Mouse (Mus musculus) liver, adult 2 months (tissue): ENCODE data around the gene Vav2. TPM values are rescaled to one million over a fixed set of nuclear protein-coding genes. Genes with fewer than 3 reads are reported as not detected.
A peak's percentile ranks its signal among the peaks of the same experiment; 100 is the strongest.

Experiments used
- DNase-seq: peaks from one replicate; pipeline ENCODE4 v3.0.0-alpha.2; 2011; ENCODE audit warnings: low read depth, low spot score; ENCODE audit errors: extremely low read depth
- H3K27ac ChIP-seq: fragments of 200-500 bp; replicated peaks from 2 replicates; pipeline ENCODE4 v1.5.1; 2012; ENCODE audit warnings: low read depth, mild to moderate bottlenecking, control low read depth, inconsistent platforms, low read length; ENCODE audit not compliant: insufficient read depth
- H3K27me3 ChIP-seq: fragments of 200-500 bp; 2 replicates; pipeline ENCODE4 v1.6.1; 2012; ENCODE audit warnings: mild to moderate bottlenecking, moderate library complexity, low read length, inconsistent platforms; ENCODE audit not compliant: control insufficient read depth, insufficient read depth
- H3K36me3 ChIP-seq: fragments of 200-500 bp; 2 replicates; pipeline ENCODE4 v1.6.1; 2012; ENCODE audit warnings: low read length, inconsistent platforms; ENCODE audit not compliant: control insufficient read depth, insufficient read depth
- H3K4me1 ChIP-seq: fragments of 200-500 bp; 2 replicates; pipeline ENCODE4 v1.6.1; 2011; ENCODE audit warnings: low read length; ENCODE audit not compliant: control insufficient read depth, insufficient read depth
- H3K4me3 ChIP-seq: fragments of 200-500 bp; 2 replicates; pipeline ENCODE4 v1.5.1; 2011; ENCODE audit warnings: low read depth, mild to moderate bottlenecking, control low read depth, low read length, moderate library complexity; ENCODE audit not compliant: insufficient read depth
- H3K79me2 ChIP-seq: fragments of 200-500 bp; 2 replicates; pipeline ENCODE4 v1.6.1; 2012; ENCODE audit warnings: inconsistent platforms, mild to moderate bottlenecking, low read length, moderate library complexity; ENCODE audit not compliant: control insufficient read depth, insufficient read depth
- H3K9ac ChIP-seq: fragments of 200-500 bp; 2 replicates; pipeline ENCODE4 v1.6.1; 2012; ENCODE audit warnings: low read depth, mild to moderate bottlenecking, control low read depth, inconsistent platforms, low read length
- CTCF ChIP-seq: fragments of 200-500 bp; IDR thresholded peaks from 2 replicates; pipeline ENCODE4 v1.5.1; 2011; ENCODE audit warnings: low read depth, low read length, control low read depth
- POLR2A ChIP-seq: fragments of 200-500 bp; IDR thresholded peaks from 2 replicates; pipeline ENCODE4 v1.6.1; 2011; ENCODE audit warnings: low read length, control low read depth; ENCODE audit not compliant: insufficient read depth; ENCODE audit errors: extremely low read depth
- WGBS: fragments of 180-500 bp; shearing (Covaris S2); methylation state at CpG from one replicate; pipeline ENCODE4 v1.1.7; 2018; 5-methylcytosine and 5-hydroxymethylcytosine counted together
- polyA plus RNA-seq: library from polyadenylated mRNA; depleted of rRNA; stranded (reverse); fragments of >200 nt; gene quantifications from 2 replicates; pipeline ENCODE4 v1.2.3, GENCODE M21; 2012
- total RNA-seq: library from RNA; depleted of rRNA; stranded (reverse); fragments of >200 nt; gene quantifications from 2 replicates; pipeline ENCODE4 v1.2.3, GENCODE M21; 2014

Gene Vav2
- total and polyA plus RNA-seq, 2 experiments: 17.6 to 26.0 TPM

DNA sequence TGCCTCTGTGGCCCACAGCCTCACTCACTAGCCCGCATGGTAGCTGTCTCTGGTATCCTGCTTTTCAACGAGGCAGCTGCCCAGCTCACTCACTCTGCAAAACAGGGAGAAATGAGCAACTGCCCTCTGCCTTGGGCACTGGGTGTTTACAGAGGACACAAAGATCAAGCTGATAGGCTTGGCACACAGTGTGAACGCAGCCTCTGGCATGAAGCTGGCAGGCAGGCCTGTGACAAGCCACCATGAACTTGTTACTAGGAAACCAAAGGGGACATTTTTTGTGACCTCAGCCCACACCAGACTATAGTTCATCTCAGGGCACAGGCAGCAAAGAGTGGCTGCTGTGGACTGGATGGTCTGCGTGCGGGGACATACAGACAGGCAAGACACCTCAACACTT is 115.9 kb downstream of the Vav2 start:
- Histone ChIP-seq H3K27me3 (no peaks in the 10 kb centered on the region), H3K9ac (peak overlapping the region; percentile 40), H3K4me1 (peaks cover 11% of the 10 kb centered on the region), H3K36me3 (no peaks in the 10 kb centered on the region), H3K27ac (peak overlapping the region; percentile 88), H3K4me3 (peak overlapping the region; percentile 28; the same call in 1 of the 2 replicates), H3K79me2 (peaks cover 9% of the 10 kb centered on the region; the same call in 1 of the 2 replicates)
- WGBS: 28% methylated on average over 5 of the region's 5 CpGs
- TF ChIP-seq POLR2A (no peak), CTCF (no peak)
- DNase-seq: peak; percentile 98

DNA sequence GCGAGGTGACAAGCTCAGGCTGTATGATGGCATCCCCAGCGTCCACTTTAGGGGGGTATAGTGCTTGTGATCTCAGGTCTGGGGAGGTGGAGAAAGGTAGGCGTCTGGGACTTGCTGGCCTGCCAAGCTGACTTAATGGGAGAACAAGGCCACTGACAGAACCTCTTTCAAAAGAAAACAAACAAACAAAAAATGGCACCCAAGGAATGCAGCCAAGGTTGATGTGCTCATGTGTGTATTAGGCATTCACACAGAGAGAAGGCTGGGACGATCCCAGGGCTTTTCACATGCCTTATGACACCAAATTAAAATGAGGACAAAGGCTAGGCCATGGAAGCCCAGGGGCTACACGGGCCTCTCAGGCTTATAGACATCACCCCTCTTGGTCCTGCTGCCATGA is 116.6 kb downstream of the Vav2 start:
- H3K36me3 ChIP-seq: no peaks in the 10 kb centered on the region
- H3K27ac ChIP-seq: peak overlapping the region; percentile 88
- peak; percentile 90 for DNase-seq
- H3K4me3 ChIP-seq: no peak overlapping the region
- peak overlapping the region; percentile 40; the same call in 1 of the 2 replicates for H3K9ac ChIP-seq
- peaks cover 11% of the 10 kb centered on the region for H3K4me1 ChIP-seq
- peaks cover 9% of the 10 kb centered on the region; the same call in 1 of the 2 replicates for H3K79me2 ChIP-seq
- 46% methylated on average over 5 of the region's 5 CpGs for WGBS
- no peak for TF ChIP-seq POLR2A
- no peak for TF ChIP-seq CTCF
- H3K27me3 ChIP-seq: no peaks in the 10 kb centered on the region

DNA sequence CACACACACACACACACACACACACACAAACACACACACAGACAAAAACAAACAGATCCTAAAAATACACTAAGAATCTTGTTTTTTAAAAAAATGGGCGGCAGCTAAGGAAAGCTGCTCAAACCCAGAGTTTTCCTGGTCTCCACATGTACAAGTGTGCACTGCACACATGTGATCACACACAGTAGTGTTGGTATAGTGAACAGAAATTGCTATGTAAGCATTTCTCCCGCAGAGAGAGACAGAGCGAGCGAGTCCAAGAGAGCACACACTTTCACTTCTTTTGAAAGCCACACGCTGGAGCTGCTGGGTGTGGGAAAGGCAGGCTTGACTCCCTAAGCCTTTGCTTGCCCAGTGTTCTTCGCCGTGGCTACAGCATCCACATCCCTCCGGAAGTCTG is 120.2 kb downstream of the Vav2 start:
- H3K79me2 ChIP-seq: peaks cover 10% of the 10 kb centered on the region; the same call in 1 of the 2 replicates
- no peak for DNase-seq
- 86% methylated on average over 8 of the region's 8 CpGs for WGBS
- H3K9ac ChIP-seq: no peak overlapping the region
- H3K27ac ChIP-seq: no peak overlapping the region
- no peak for TF ChIP-seq CTCF
- no peak for TF ChIP-seq POLR2A
- H3K27me3 ChIP-seq: no peaks in the 10 kb centered on the region
- no peak overlapping the region for H3K4me3 ChIP-seq
- H3K36me3 ChIP-seq: no peaks in the 10 kb centered on the region
- peaks cover 14% of the 10 kb centered on the region for H3K4me1 ChIP-seq

DNA sequence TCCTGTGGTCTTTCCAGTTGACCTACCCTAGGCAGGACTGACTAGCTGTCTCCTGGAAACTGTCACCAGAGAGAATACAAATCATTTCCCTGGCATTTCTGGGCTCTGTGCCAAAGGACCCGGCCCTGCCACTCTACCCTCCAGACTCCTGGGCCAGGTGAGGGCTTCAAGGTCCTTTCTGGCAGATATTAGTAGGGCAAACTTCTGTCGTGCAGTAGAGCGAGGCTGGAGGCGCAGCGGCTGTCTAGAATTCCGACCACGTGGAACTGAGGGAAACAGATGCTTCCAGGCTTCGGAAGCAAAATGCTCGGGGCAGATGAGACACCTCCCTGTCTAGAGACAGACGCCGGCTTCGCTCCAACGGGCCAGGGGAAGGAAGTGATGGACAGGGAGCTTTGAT is 122.1 kb downstream of the Vav2 start:
- no peak overlapping the region for H3K4me3 ChIP-seq
- 39% methylated on average over 13 of the region's 13 CpGs for WGBS

DNA sequence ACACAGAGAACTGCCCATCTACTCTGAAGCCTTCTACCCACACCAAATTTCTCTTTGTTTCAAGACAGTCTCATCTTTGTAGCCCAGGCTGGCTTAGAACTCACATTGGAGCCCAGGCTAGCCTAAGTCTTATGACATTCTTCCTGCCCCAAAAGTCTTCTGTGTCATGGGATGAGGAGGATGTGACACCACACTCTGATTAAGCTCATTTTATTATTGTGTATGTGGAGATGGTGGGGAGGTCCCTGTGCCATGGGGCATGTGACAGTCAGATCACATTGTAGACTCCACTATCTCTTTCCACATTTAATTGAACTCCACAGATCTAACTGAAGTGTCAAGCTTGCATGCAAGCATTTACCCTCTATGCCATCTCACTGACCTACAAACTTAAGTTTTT is 122.8 kb downstream of the Vav2 start:
- no peak for DNase-seq
- Histone ChIP-seq H3K27ac (no peak overlapping the region), H3K9ac (no peak overlapping the region), H3K36me3 (no peaks in the 10 kb centered on the region), H3K4me1 (peaks cover 3% of the 10 kb centered on the region; the same call in 1 of the 2 replicates), H3K4me3 (no peak overlapping the region), H3K27me3 (no peaks in the 10 kb centered on the region), H3K79me2 (peaks cover 7% of the 10 kb centered on the region; the same call in 1 of the 2 replicates)
- no peak for TF ChIP-seq CTCF

More for the DNA sequence above, 122.1 kb downstream of the Vav2 start:
- H3K27ac ChIP-seq: no peak overlapping the region
- peaks cover 3% of the 10 kb centered on the region for H3K4me1 ChIP-seq
- no peak overlapping the region for H3K9ac ChIP-seq
- no peak for TF ChIP-seq CTCF
- no peak for TF ChIP-seq POLR2A
- no peaks in the 10 kb centered on the region for H3K27me3 ChIP-seq
- peak; percentile 47 for DNase-seq
- H3K79me2 ChIP-seq: peaks cover 7% of the 10 kb centered on the region; the same call in 1 of the 2 replicates
- H3K36me3 ChIP-seq: no peaks in the 10 kb centered on the region

DNA sequence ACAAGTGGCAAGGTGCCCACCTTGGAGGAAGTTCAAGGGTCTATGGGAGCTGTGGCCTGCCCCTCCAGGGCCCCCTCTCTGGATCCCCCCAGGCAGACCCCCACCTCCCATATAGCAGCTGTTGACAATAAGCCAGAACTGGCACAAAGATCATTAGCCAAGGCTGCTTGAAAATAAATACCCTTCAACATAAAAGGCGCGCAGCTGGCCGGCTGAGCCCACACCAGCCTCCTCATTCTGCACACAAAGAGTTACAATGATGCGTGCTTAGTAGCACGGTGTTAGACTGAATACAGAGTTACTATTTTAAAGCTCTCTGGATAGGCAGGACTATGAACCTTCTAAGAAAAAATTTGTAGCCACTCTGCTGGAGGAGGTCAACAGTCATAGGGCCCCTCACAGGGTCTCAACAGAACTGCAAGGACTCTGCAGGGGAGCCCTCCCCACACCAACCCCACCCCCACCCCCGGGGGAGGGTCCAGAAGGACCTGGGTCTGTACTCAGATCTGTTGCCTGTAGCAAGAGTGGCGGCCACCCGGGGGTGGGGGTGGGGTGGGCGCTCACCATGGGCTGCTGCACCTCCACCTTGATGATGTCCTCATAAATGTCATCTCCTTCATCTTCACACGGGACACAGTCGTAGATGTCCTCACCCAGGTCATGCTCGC is 125.3 kb downstream of the Vav2 start:
- Histone ChIP-seq H3K36me3 (no peaks in the 10 kb centered on the region), H3K27me3 (no peaks in the 10 kb centered on the region), H3K27ac (no peak overlapping the region), H3K9ac (no peak overlapping the region), H3K4me3 (no peak overlapping the region), H3K4me1 (peaks cover 3% of the 10 kb centered on the region; the same call in 1 of the 2 replicates), H3K79me2 (peaks cover 4% of the 10 kb centered on the region; the same call in 1 of the 2 replicates)
- DNase-seq: no peak
- 93% methylated on average over 12 of the region's 12 CpGs for WGBS
- TF ChIP-seq POLR2A: no peak
- no peak for TF ChIP-seq CTCF
